Mouse (Mus musculus) stomach, postnatal 0 days (tissue): ENCODE data around the gene Aurkb. TPM values are rescaled to one million over a fixed set of nuclear protein-coding genes. Genes with fewer than 3 reads are reported as not detected.
A peak's percentile ranks its signal among the peaks of the same experiment; 100 is the strongest.

ENCODE experiments used
- ATAC-seq: fragments of 200-750 bp; cut with Nextera tagmentation; 2 replicates; pipeline ENCODE4 v1.8.0; 2017; ENCODE audit not compliant: low FRiP score, low TSS enrichment
- DNase-seq: peaks from one replicate; pipeline ENCODE4 v3.0.0-alpha.2; 2016; ENCODE audit warnings: low spot score
- H3K27ac ChIP-seq: fragments of 300-500 bp; sonication (generic); replicated peaks from 2 replicates; pipeline ENCODE4 v1.5.1; 2014; ENCODE audit warnings: mild to moderate bottlenecking, control low read depth
- H3K27me3 ChIP-seq: fragments of 300-500 bp; sonication (generic); 2 replicates; pipeline ENCODE4 v1.6.1; 2014; ENCODE audit warnings: low read length; ENCODE audit not compliant: control insufficient read depth, insufficient read depth
- H3K36me3 ChIP-seq: fragments of 300-500 bp; sonication (generic); 2 replicates; pipeline ENCODE4 v1.6.1; 2014; ENCODE audit warnings: low read length, mixed read lengths; ENCODE audit not compliant: control insufficient read depth, insufficient read depth
- H3K4me1 ChIP-seq: fragments of 300-500 bp; sonication (generic); replicated peaks from 2 replicates; pipeline ENCODE4 v1.6.1; 2014; ENCODE audit warnings: antibody characterized with exemption; ENCODE audit not compliant: control insufficient read depth, insufficient read depth
- H3K4me2 ChIP-seq: fragments of 300-500 bp; sonication (generic); replicated peaks from 2 replicates; pipeline ENCODE4 v1.6.1; 2014; ENCODE audit warnings: low read depth, mild to moderate bottlenecking, control low read depth, moderate library complexity
- H3K4me3 ChIP-seq: fragments of 300-500 bp; sonication (generic); 2 replicates; pipeline ENCODE4 v1.5.1; 2014; ENCODE audit warnings: low read depth, low read length, control low read depth
- H3K9ac ChIP-seq: fragments of 300-500 bp; sonication (generic); 2 replicates; pipeline ENCODE4 v1.6.1; 2014; ENCODE audit warnings: mild to moderate bottlenecking, low read length, control low read depth, mixed read lengths
- H3K9me3 ChIP-seq: fragments of 300-500 bp; sonication (generic); 2 replicates; pipeline ENCODE4 v1.6.1; 2016; ENCODE audit warnings: low read length; ENCODE audit not compliant: control insufficient read depth
- CTCF ChIP-seq: IDR thresholded peaks from 2 replicates; pipeline ENCODE4 v1.5.1; 2016; ENCODE audit warnings: antibody characterized with exemption, low read depth, mild to moderate bottlenecking, moderate library complexity
- EP300 ChIP-seq: optimal IDR thresholded peaks from 2 replicates; pipeline ENCODE3; 2016; ENCODE audit warnings: antibody characterized with exemption
- WGBS: fragments of 180-500 bp; shearing (Covaris S2); extraction: QIAGEN DNeasy Blood & Tissue Kit; methylation state at CpG from one replicate; pipeline ENCODE4 v1.1.7; 2014; 5-methylcytosine and 5-hydroxymethylcytosine counted together
- polyA plus RNA-seq: library from polyadenylated mRNA; unstranded; fragments of >200 nt; fragmentation: Nextera tagmentation; extraction: Ambion mirVana; gene quantifications from 2 replicates; pipeline ENCODE4 v1.2.1, GENCODE M21; 2015

The Aurkb gene
- polyA plus RNA-seq, 1 experiment from 2014 or later = 34.0 TPM

GRCm38 (mm10) chr11:69015644-69016441 is 29.6 kb upstream of the Aurkb start, which contains the start of gene Ctc1:
TSS of gene Ctc1 (plus strand) at chr11:69015911.
- H3K27ac ChIP-seq = peak within 1 kb of the TSS; percentile 88
- DNase-seq = peak; percentile 93
- TF ChIP-seq CTCF (peak; percentile 77), EP300 (no peak)
- no peaks in the 10 kb centered on the region for H3K27me3 ChIP-seq
- peak within 1 kb of the TSS; percentile 63 for H3K4me2 ChIP-seq
- H3K4me1 ChIP-seq = no peaks in the 10 kb centered on the region
- no peaks in the 10 kb centered on the region for H3K36me3 ChIP-seq
- no peaks in the 10 kb centered on the region for H3K9me3 ChIP-seq
- H3K9ac ChIP-seq = peak within 1 kb of the TSS; percentile 61
- peak within 1 kb of the TSS; percentile 61 for H3K4me3 ChIP-seq
- peak; percentile 95 for ATAC-seq
- WGBS = 2% methylated on average over 38 of the region's 38 CpGs

- no peaks in the 10 kb centered on the region for H3K27me3 ChIP-seq
- DNase-seq (no peak), ATAC-seq (no peak)
- no peaks in the 10 kb centered on the region for H3K9me3 ChIP-seq
- H3K4me3 ChIP-seq = peak overlapping the region; percentile 61
- H3K9ac ChIP-seq = peak overlapping the region; percentile 61
- TF ChIP-seq CTCF = no peak
- TF ChIP-seq EP300 = no peak
- peak overlapping the region; percentile 88 for H3K27ac ChIP-seq
- H3K4me2 ChIP-seq = peak overlapping the region; percentile 63
- H3K4me1 ChIP-seq = no peaks in the 10 kb centered on the region
- H3K36me3 ChIP-seq = no peaks in the 10 kb centered on the region; the same call in 1 of the 2 replicates
- 61% methylated on average over 3 of the region's 3 CpGs for WGBS
Measured at GRCm38 (mm10) chr11:69016755-69017154, 28.7 kb upstream of the Aurkb start.

- H3K9ac ChIP-seq = no peak overlapping the region
- H3K27ac ChIP-seq = no peak overlapping the region
- no peaks in the 10 kb centered on the region for H3K9me3 ChIP-seq
- ATAC-seq (no peak), DNase-seq (no peak)
- TF ChIP-seq EP300 (no peak), CTCF (no peak)
- no peak overlapping the region for H3K4me3 ChIP-seq
- peaks cover 25% of the 10 kb centered on the region for H3K36me3 ChIP-seq
- H3K4me2 ChIP-seq = no peak overlapping the region
- no peaks in the 10 kb centered on the region for H3K4me1 ChIP-seq
- H3K27me3 ChIP-seq = no peaks in the 10 kb centered on the region
Measured at GRCm38 (mm10) chr11:69020691-69021090, 24.8 kb upstream of the Aurkb start.

GRCm38 (mm10) chr11:69026562-69026961 is 18.9 kb upstream of the Aurkb start:
- Histone ChIP-seq H3K9ac (no peak overlapping the region), H3K9me3 (no peaks in the 10 kb centered on the region), H3K36me3 (peaks cover 49% of the 10 kb centered on the region), H3K4me3 (no peak overlapping the region), H3K4me1 (no peaks in the 10 kb centered on the region), H3K27ac (no peak overlapping the region), H3K4me2 (no peak overlapping the region), H3K27me3 (no peaks in the 10 kb centered on the region)
- WGBS = 95% methylated on average over 3 of the region's 3 CpGs
- ATAC-seq (no peak), DNase-seq (no peak)
- TF ChIP-seq CTCF = no peak
- no peak for TF ChIP-seq EP300

- no peak for ATAC-seq
- TF ChIP-seq CTCF (peak; percentile 64), EP300 (no peak)
- H3K9me3 ChIP-seq = no peaks in the 10 kb centered on the region
- H3K4me3 ChIP-seq = no peak overlapping the region
- H3K27me3 ChIP-seq = no peaks in the 10 kb centered on the region
- no peak overlapping the region for H3K4me2 ChIP-seq
- WGBS = 72% methylated on average over 2 of the region's 2 CpGs
- DNase-seq = no peak
- H3K9ac ChIP-seq = no peak overlapping the region
- no peak overlapping the region for H3K27ac ChIP-seq
- peaks cover 39% of the 10 kb centered on the region for H3K36me3 ChIP-seq
- no peaks in the 10 kb centered on the region for H3K4me1 ChIP-seq
Measured at GRCm38 (mm10) chr11:69028805-69029204, 16.6 kb upstream of the Aurkb start.

GRCm38 (mm10) chr11:69033552-69033951 is 11.9 kb upstream of the Aurkb start:
- 70% methylated on average over 9 of the region's 9 CpGs for WGBS

More at GRCm38 (mm10) chr11:69033552-69033951, 11.9 kb upstream of the Aurkb start:
- H3K4me1 ChIP-seq = no peaks in the 10 kb centered on the region; the same call in 1 of the 2 replicates
- no peak overlapping the region for H3K4me3 ChIP-seq
- no peak overlapping the region for H3K9ac ChIP-seq
- no peak overlapping the region for H3K4me2 ChIP-seq
- H3K27ac ChIP-seq = no peak overlapping the region
- no peak for TF ChIP-seq EP300
- no peak for TF ChIP-seq CTCF
- H3K9me3 ChIP-seq = no peaks in the 10 kb centered on the region
- H3K27me3 ChIP-seq = no peaks in the 10 kb centered on the region
- ATAC-seq (no peak), DNase-seq (no peak)
- H3K36me3 ChIP-seq = peaks cover 23% of the 10 kb centered on the region
